Mouse (Mus musculus) myocyte (in vitro differentiated cells): ENCODE results near the gene Clock. TPM values are rescaled to one million over a fixed set of nuclear protein-coding genes. Genes with fewer than 3 reads are reported as not detected.

Source experiments
- H3K27me3 ChIP-seq: one replicate; pipeline ENCODE4 v1.6.1; 2011; ENCODE audit not compliant: control insufficient read depth, insufficient read depth, insufficient read length
- H3K36me3 ChIP-seq: one replicate; pipeline ENCODE4 v1.6.1; 2011; ENCODE audit not compliant: control insufficient read depth, insufficient read depth
- H3K4me2 ChIP-seq: one replicate; pipeline ENCODE4 v1.6.1; 2011; ENCODE audit warnings: low read depth, control low read depth
- H3K4me3 ChIP-seq: one replicate; pipeline ENCODE4 v1.5.1; 2011; ENCODE audit warnings: mild to moderate bottlenecking, control low read depth, moderate library complexity
- H3K79me2 ChIP-seq: one replicate; pipeline ENCODE4 v1.6.1; 2011; ENCODE audit not compliant: control insufficient read depth, insufficient read depth
- H3ac ChIP-seq: one replicate; pipeline ENCODE4 v1.6.1; 2011; ENCODE audit not compliant: control insufficient read depth, insufficient read length
- CEBPB ChIP-seq: IDR thresholded peaks from 2 replicates; pipeline ENCODE4 v1.6.1; 2011; ENCODE audit warnings: mild to moderate bottlenecking, moderate library complexity; ENCODE audit not compliant: poor library complexity, insufficient read depth, severe bottlenecking
- E2F4 ChIP-seq: IDR thresholded peaks from one replicate; pipeline ENCODE4 v1.6.1; 2011; ENCODE audit warnings: mild to moderate bottlenecking, control low read depth, moderate library complexity; ENCODE audit not compliant: insufficient read depth
- MAX ChIP-seq: IDR thresholded peaks from one replicate; pipeline ENCODE4 v1.6.1; 2011; ENCODE audit warnings: low read depth, mild to moderate bottlenecking, control low read depth
- MYOD1 ChIP-seq, 3 experiments: IDR thresholded peaks; one replicate each; pipeline ENCODE4 v1.6.1; 2011; ENCODE audit warnings: control low read depth in 2 of 3, low read depth in 2 of 3, mild to moderate bottlenecking in 2 of 3, moderate library complexity in 1 of 3; ENCODE audit not compliant: insufficient read length in 2 of 3, control insufficient read depth in 1 of 3
- MYOG ChIP-seq, 3 experiments: IDR thresholded peaks; one replicate each; pipeline ENCODE4 v1.6.1; 2011; ENCODE audit warnings: control low read depth in 2 of 3, low read depth in 2 of 3, mild to moderate bottlenecking in 2 of 3; ENCODE audit not compliant: insufficient read length in 2 of 3, control insufficient read depth in 1 of 3, insufficient read depth in 1 of 3
- POLR2A ChIP-seq: IDR thresholded peaks from one replicate; pipeline ENCODE4 v1.6.1; 2011; ENCODE audit warnings: low read depth, mild to moderate bottlenecking, control low read depth, moderate library complexity; ENCODE audit not compliant: insufficient read length
- POLR2AphosphoS2 ChIP-seq: IDR thresholded peaks from one replicate; pipeline ENCODE4 v1.6.1; 2011; ENCODE audit warnings: low read depth, control low read depth; ENCODE audit not compliant: insufficient read length
- REST ChIP-seq: IDR thresholded peaks from one replicate; pipeline ENCODE4 v1.6.1; 2011; ENCODE audit warnings: mild to moderate bottlenecking, control low read depth, moderate library complexity; ENCODE audit not compliant: insufficient read depth, insufficient read length
- SRF ChIP-seq: IDR thresholded peaks from one replicate; pipeline ENCODE4 v1.6.1; 2011; ENCODE audit warnings: low read depth; ENCODE audit not compliant: control insufficient read depth, insufficient read length
- TCF12 ChIP-seq: IDR thresholded peaks from one replicate; pipeline ENCODE4 v1.6.1; 2011; ENCODE audit warnings: mild to moderate bottlenecking, control low read depth; ENCODE audit not compliant: poor library complexity, insufficient read depth, severe bottlenecking
- TCF3 ChIP-seq: IDR thresholded peaks from one replicate; pipeline ENCODE4 v1.6.1; 2011; ENCODE audit warnings: low read depth, control low read depth; ENCODE audit not compliant: insufficient read length
- USF1 ChIP-seq: IDR thresholded peaks from one replicate; pipeline ENCODE4 v1.6.1; 2011; ENCODE audit warnings: low read depth, mild to moderate bottlenecking, control low read depth, moderate library complexity
- polyA plus RNA-seq: library from polyadenylated mRNA; unstranded; fragments of >200 nt; fragmentation: generic; extraction: Trizol; gene quantifications from one replicate; pipeline ENCODE4 v1.2.1, GENCODE M21; 2012; ENCODE audit warnings: missing spikeins

The Clock gene
- polyA plus RNA-seq, 1 experiment = 5.3 TPM

DNA sequence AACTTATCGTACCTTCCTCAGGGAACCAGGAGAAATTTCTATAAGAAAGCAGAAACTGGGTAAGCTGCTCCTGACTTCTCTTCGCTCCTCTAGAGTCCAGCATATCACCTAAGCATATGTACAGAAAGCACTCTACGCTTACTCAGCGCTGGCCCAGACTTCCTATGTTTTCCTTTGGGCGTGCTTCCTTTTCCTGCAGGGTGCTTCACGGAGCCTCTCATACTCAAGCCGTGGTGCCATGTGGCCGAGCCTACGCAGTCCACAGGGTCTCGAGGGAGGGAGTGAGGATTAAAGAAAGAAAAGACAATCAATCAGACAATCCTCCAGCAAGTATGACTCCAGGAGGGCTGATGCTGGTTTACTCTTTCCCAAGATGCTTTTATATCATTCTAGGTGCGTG, 127.8 kb downstream of the Clock start:
- no peak overlapping the region for H3K4me3 ChIP-seq
- H3K36me3 ChIP-seq = no peaks in the 10 kb centered on the region
- no peaks in the 10 kb centered on the region for H3K27me3 ChIP-seq
- no peak overlapping the region for H3K4me2 ChIP-seq
- no peak overlapping the region for H3ac ChIP-seq
- H3K79me2 ChIP-seq = no peaks in the 10 kb centered on the region
- TF ChIP-seq POLR2A (no peak), CEBPB (no peak), TCF3 (no peak), MYOG (IDR thresholded peaks at IDR 0.05; ENCODE audit: control insufficient read depth in 1 of 3, insufficient read depth in 1 of 3, insufficient read length in 2 of 3, low read depth in 2 of 3) (no peak), POLR2AphosphoS2 (no peak)

DNA sequence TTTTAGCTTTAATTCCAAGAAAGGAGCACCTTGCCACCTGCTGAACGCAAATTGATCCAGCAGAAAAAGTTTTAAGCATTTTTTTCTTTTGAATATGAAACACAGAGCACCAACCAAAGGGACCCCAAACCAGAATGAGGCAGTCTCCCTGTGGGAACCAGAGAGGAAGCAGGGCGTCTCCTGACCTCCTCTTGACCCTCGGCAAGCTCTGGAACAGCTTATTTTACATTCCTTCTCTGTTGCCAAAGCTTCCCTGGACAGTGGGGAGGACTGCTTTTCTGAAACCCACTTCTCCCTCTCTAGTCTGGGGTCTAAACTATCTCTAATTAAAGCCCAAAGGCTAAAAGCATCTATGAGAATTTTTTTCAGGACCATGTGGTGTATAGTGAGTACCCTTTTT, 128.2 kb downstream of the Clock start:
- no peak overlapping the region for H3K4me2 ChIP-seq

DNA sequence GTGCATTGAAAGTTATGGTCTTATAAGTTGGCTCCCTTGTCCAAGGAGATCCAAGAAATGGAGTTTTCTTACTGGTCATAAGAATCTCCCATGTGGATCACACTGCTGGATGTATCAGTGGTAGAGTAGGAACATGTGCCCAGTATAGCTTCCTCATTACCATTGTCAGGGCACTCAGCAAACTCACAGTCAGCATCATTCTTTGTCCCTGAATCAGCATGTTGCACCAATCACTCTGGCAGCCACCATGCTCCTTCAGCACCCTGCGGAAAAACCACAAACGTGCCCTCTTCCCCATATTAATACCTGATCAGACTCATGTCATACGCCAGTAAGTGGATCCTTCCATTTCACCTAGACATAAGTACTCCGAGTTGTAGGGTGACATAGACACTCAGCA, 129.5 kb downstream of the Clock start:
- TF ChIP-seq TCF3 (no peak), MYOG (IDR thresholded peaks at IDR 0.05; ENCODE audit: control insufficient read depth in 1 of 3, insufficient read depth in 1 of 3, insufficient read length in 2 of 3, low read depth in 2 of 3) (no peak), TCF12 (no peak)
- H3K4me3 ChIP-seq = no peak overlapping the region
- H3K36me3 ChIP-seq = no peaks in the 10 kb centered on the region
- H3K4me2 ChIP-seq = no peak overlapping the region
- no peaks in the 10 kb centered on the region for H3K27me3 ChIP-seq
- H3K79me2 ChIP-seq = no peaks in the 10 kb centered on the region
- no peak overlapping the region for H3ac ChIP-seq

More for the DNA sequence above, 128.2 kb downstream of the Clock start:
- H3K27me3 ChIP-seq = no peaks in the 10 kb centered on the region
- no peak overlapping the region for H3K4me3 ChIP-seq
- no peak overlapping the region for H3ac ChIP-seq
- H3K36me3 ChIP-seq = no peaks in the 10 kb centered on the region
- TF ChIP-seq REST (no peak), CEBPB (no peak), USF1 (no peak), E2F4 (no peak), TCF12 (no peak), SRF (no peak), MYOG (IDR thresholded peaks at IDR 0.05; ENCODE audit: control insufficient read depth in 1 of 3, insufficient read depth in 1 of 3, insufficient read length in 2 of 3, low read depth in 2 of 3) (no peak), MYOD1 (IDR thresholded peaks at IDR 0.05; ENCODE audit: control insufficient read depth in 1 of 3, insufficient read length in 2 of 3, low read depth in 2 of 3) (no peak), POLR2AphosphoS2 (no peak), TCF3 (no peak), POLR2A (no peak), MAX (no peak)
- H3K79me2 ChIP-seq = no peaks in the 10 kb centered on the region

- no peaks in the 10 kb centered on the region for H3K79me2 ChIP-seq
- no peak overlapping the region for H3K4me3 ChIP-seq
- no peak overlapping the region for H3ac ChIP-seq
- H3K36me3 ChIP-seq = no peaks in the 10 kb centered on the region
- H3K4me2 ChIP-seq = no peak overlapping the region
- H3K27me3 ChIP-seq = no peaks in the 10 kb centered on the region
- TF ChIP-seq REST (no peak), USF1 (no peak), POLR2AphosphoS2 (no peak), MAX (no peak), CEBPB (no peak), SRF (no peak), TCF12 (no peak), MYOD1 (IDR thresholded peaks at IDR 0.05; ENCODE audit: control insufficient read depth in 1 of 3, insufficient read length in 2 of 3, low read depth in 2 of 3) (no peak), TCF3 (no peak), E2F4 (no peak)
Measured at GRCm38 (mm10) chr5:76171039-76171438, 133.6 kb downstream of the Clock start.

GRCm38 (mm10) chr5:76170522-76170921, 134.1 kb downstream of the Clock start:
- H3K4me3 ChIP-seq = no peak overlapping the region
- TF ChIP-seq REST = no peak
- TF ChIP-seq TCF12 = no peak
- no peak for TF ChIP-seq SRF
- TF ChIP-seq MAX = no peak
- no peak for TF ChIP-seq POLR2A
- no peak for TF ChIP-seq MYOG (IDR thresholded peaks at IDR 0.05; ENCODE audit: control insufficient read depth in 1 of 3, insufficient read depth in 1 of 3, insufficient read length in 2 of 3, low read depth in 2 of 3)
- H3ac ChIP-seq = no peak overlapping the region
- H3K27me3 ChIP-seq = no peaks in the 10 kb centered on the region
- no peaks in the 10 kb centered on the region for H3K79me2 ChIP-seq
- no peak overlapping the region for H3K4me2 ChIP-seq
- no peaks in the 10 kb centered on the region for H3K36me3 ChIP-seq
